Mouse (Mus musculus): ENCODE results near the gene Ccm2l. TPM values are rescaled to one million over a fixed set of nuclear protein-coding genes. Genes with fewer than 3 reads are reported as not detected.
A peak's percentile ranks its signal among the peaks of the same experiment; 100 is the strongest.

The Ccm2l gene
- polyA plus RNA-seq, 1 experiment from 2014 or later = 0.89 TPM

- 64% methylated on average over 62 of the region's 67 CpGs for WGBS (ENCODE audit: insufficient replicate concordance)
Observed at GRCm38 (mm10) chr2:153071491-153072184, 5.9 kb downstream of the Ccm2l start.

GRCm38 (mm10) chr2:153074651-153075050 lies 8.9 kb downstream of the Ccm2l start:
- WGBS (ENCODE audit: insufficient replicate concordance) = 89% methylated on average over 10 of the region's 10 CpGs
- no peak for ATAC-seq
- Histone ChIP-seq H3K4me1 (ENCODE audit: insufficient read depth) (0 out of 2 replicates have a peak, but pooled peaks cover 3% of the 10 kb centered on the region), H3K9me3 (ENCODE audit: low read length) (no peaks in the 10 kb centered on the region), H3K27ac (ENCODE audit: low read depth) (no peak overlapping the region), H3K4me3 (ENCODE audit: low read depth, low read length) (no peak overlapping the region), H3K36me3 (replicated peaks; ENCODE audit: insufficient read depth, low read length) (no peaks in the 10 kb centered on the region), H3K9ac (replicated peaks) (no peak overlapping the region), H3K27me3 (ENCODE audit: insufficient read depth, low read length) (peaks cover 13% of the 10 kb centered on the region; the same call in 1 of the 2 replicates), H3K4me2 (ENCODE audit: low read depth, low read length) (no peak overlapping the region)
- no peak for DNase-seq
- TF ChIP-seq EP300 (IDR thresholded peaks at IDR 0.05; ENCODE audit: low read depth) (no peak), CTCF (IDR thresholded peaks at IDR 0.05; ENCODE audit: low read depth) (no peak)

More at GRCm38 (mm10) chr2:153071491-153072184, 5.9 kb downstream of the Ccm2l start:
- Histone ChIP-seq H3K9ac (replicated peaks) (no peak overlapping the region), H3K36me3 (replicated peaks; ENCODE audit: insufficient read depth, low read length) (no peaks in the 10 kb centered on the region), H3K4me2 (ENCODE audit: low read depth, low read length) (peak overlapping the region; percentile 36), H3K4me3 (ENCODE audit: low read depth, low read length) (no peak overlapping the region), H3K4me1 (ENCODE audit: insufficient read depth) (0 out of 2 replicates have a peak, but pooled peaks cover 3% of the 10 kb centered on the region), H3K9me3 (ENCODE audit: low read length) (no peaks in the 10 kb centered on the region), H3K27ac (ENCODE audit: low read depth) (no peak overlapping the region), H3K27me3 (ENCODE audit: insufficient read depth, low read length) (peaks cover 13% of the 10 kb centered on the region; the same call in 1 of the 2 replicates)
- no peak for DNase-seq
- TF ChIP-seq CTCF (IDR thresholded peaks at IDR 0.05; ENCODE audit: low read depth) = no peak
- TF ChIP-seq EP300 (IDR thresholded peaks at IDR 0.05; ENCODE audit: low read depth) = no peak
- no peak for ATAC-seq

- 38% methylated on average over 2 of the region's 2 CpGs for WGBS (ENCODE audit: insufficient replicate concordance)
- H3K27ac ChIP-seq (ENCODE audit: low read depth) = 0 out of 2 replicates have a peak overlapping the region, but pooled peaks have one; percentile 6
- peaks cover 6% of the 10 kb centered on the region; the same call in 1 of the 2 replicates for H3K27me3 ChIP-seq (ENCODE audit: insufficient read depth, low read length)
- no peak overlapping the region for H3K4me2 ChIP-seq (ENCODE audit: low read depth, low read length)
- TF ChIP-seq EP300 (IDR thresholded peaks at IDR 0.05; ENCODE audit: low read depth) = no peak
- TF ChIP-seq CTCF (IDR thresholded peaks at IDR 0.05; ENCODE audit: low read depth) = no peak
- H3K36me3 ChIP-seq (replicated peaks; ENCODE audit: insufficient read depth, low read length) = no peaks in the 10 kb centered on the region
- no peak for DNase-seq
- 0 out of 2 replicates have a peak, but pooled peaks cover 3% of the 10 kb centered on the region for H3K4me1 ChIP-seq (ENCODE audit: insufficient read depth)
- H3K9ac ChIP-seq (replicated peaks) = no peak overlapping the region
- no peak overlapping the region for H3K4me3 ChIP-seq (ENCODE audit: low read depth, low read length)
- ATAC-seq = peak; percentile 84
- no peaks in the 10 kb centered on the region for H3K9me3 ChIP-seq (ENCODE audit: low read length)
Observed at GRCm38 (mm10) chr2:153075961-153076360, 10.2 kb downstream of the Ccm2l start.

GRCm38 (mm10) chr2:153080841-153081523 lies 15.2 kb downstream of the Ccm2l start:
- Histone ChIP-seq H3K9ac (replicated peaks) (no peak overlapping the region), H3K4me1 (ENCODE audit: insufficient read depth) (peaks cover 20% of the 10 kb centered on the region), H3K9me3 (ENCODE audit: low read length) (no peaks in the 10 kb centered on the region), H3K36me3 (replicated peaks; ENCODE audit: insufficient read depth, low read length) (no peaks in the 10 kb centered on the region), H3K4me3 (ENCODE audit: low read depth, low read length) (no peak overlapping the region), H3K4me2 (ENCODE audit: low read depth, low read length) (no peak overlapping the region), H3K27ac (ENCODE audit: low read depth) (no peak overlapping the region), H3K27me3 (ENCODE audit: insufficient read depth, low read length) (no peaks in the 10 kb centered on the region)
- WGBS (ENCODE audit: insufficient replicate concordance) = 46% methylated on average over 32 of the region's 32 CpGs
- DNase-seq (peak; percentile 89), ATAC-seq (no peak)
- TF ChIP-seq EP300 (IDR thresholded peaks at IDR 0.05; ENCODE audit: low read depth) (no peak), CTCF (IDR thresholded peaks at IDR 0.05; ENCODE audit: low read depth) (peak; percentile 99)

GRCm38 (mm10) chr2:153081866-153082265 lies 16.1 kb downstream of the Ccm2l start:
- Histone ChIP-seq H3K4me2 (ENCODE audit: low read depth, low read length) (no peak overlapping the region), H3K9me3 (ENCODE audit: low read length) (no peaks in the 10 kb centered on the region), H3K4me3 (ENCODE audit: low read depth, low read length) (no peak overlapping the region), H3K4me1 (ENCODE audit: insufficient read depth) (peaks cover 18% of the 10 kb centered on the region), H3K9ac (replicated peaks) (no peak overlapping the region), H3K36me3 (replicated peaks; ENCODE audit: insufficient read depth, low read length) (no peaks in the 10 kb centered on the region), H3K27ac (ENCODE audit: low read depth) (no peak overlapping the region), H3K27me3 (ENCODE audit: insufficient read depth, low read length) (no peaks in the 10 kb centered on the region)
- DNase-seq = no peak
- ATAC-seq = 0 out of 2 replicates have a peak, but pooled peaks have one; percentile 10
- 67% methylated on average over 6 of the region's 6 CpGs for WGBS (ENCODE audit: insufficient replicate concordance)
- TF ChIP-seq CTCF (IDR thresholded peaks at IDR 0.05; ENCODE audit: low read depth) (no peak), EP300 (IDR thresholded peaks at IDR 0.05; ENCODE audit: low read depth) (no peak)

- Histone ChIP-seq H3K27me3 (ENCODE audit: insufficient read depth, low read length) (no peaks in the 10 kb centered on the region), H3K36me3 (replicated peaks; ENCODE audit: insufficient read depth, low read length) (no peaks in the 10 kb centered on the region), H3K4me2 (ENCODE audit: low read depth, low read length) (no peak overlapping the region), H3K9me3 (ENCODE audit: low read length) (no peaks in the 10 kb centered on the region), H3K4me3 (ENCODE audit: low read depth, low read length) (no peak overlapping the region), H3K27ac (ENCODE audit: low read depth) (peak overlapping the region; percentile 92), H3K4me1 (ENCODE audit: insufficient read depth) (peaks cover 18% of the 10 kb centered on the region), H3K9ac (replicated peaks) (no peak overlapping the region)
- ATAC-seq (no peak), DNase-seq (no peak)
- 76% methylated on average over 8 of the region's 8 CpGs for WGBS (ENCODE audit: insufficient replicate concordance)
- no peak for TF ChIP-seq EP300 (IDR thresholded peaks at IDR 0.05; ENCODE audit: low read depth)
- TF ChIP-seq CTCF (IDR thresholded peaks at IDR 0.05; ENCODE audit: low read depth) = no peak
Observed at GRCm38 (mm10) chr2:153083275-153083674, 17.5 kb downstream of the Ccm2l start.

Data from liver, postnatal 0 days (tissue).